Mouse (Mus musculus): Measurements from ENCODE around the gene A830031A19Rik.

A830031A19Rik gene

GRCm38 (mm10) chr11:24077795-24078705 lies 3.2 kb upstream of the A830031A19Rik start, which contains the start of gene Bcl11a:
Bcl11a (plus strand) TSS chr11:24078056.
- no peak for DNase-seq (ENCODE audit: extremely low read depth, low read depth, low spot score)

- no peak for DNase-seq (ENCODE audit: extremely low read depth, low read depth, low spot score)
Measured at GRCm38 (mm10) chr11:24076821-24077730, 2.2 kb upstream of the A830031A19Rik start.

- no peak for DNase-seq (ENCODE audit: extremely low read depth, low read depth, low spot score)
Measured at GRCm38 (mm10) chr11:24076127-24076650, 1.3 kb upstream of the A830031A19Rik start.

GRCm38 (mm10) chr11:24075486-24076126 lies 752 bp upstream of the A830031A19Rik start:
- DNase-seq (ENCODE audit: extremely low read depth, low read depth, low spot score): no peak

GRCm38 (mm10) chr11:24074021-24074591 lies 748 bp downstream of the A830031A19Rik start:
- DNase-seq (ENCODE audit: extremely low read depth, low read depth, low spot score): no peak

- no peak for DNase-seq (ENCODE audit: extremely low read depth, low read depth, low spot score)
Measured at GRCm38 (mm10) chr11:24065313-24065712, 9.5 kb downstream of the A830031A19Rik start.

GRCm38 (mm10) chr11:24064221-24064620 lies 10.6 kb downstream of the A830031A19Rik start:
- DNase-seq (ENCODE audit: extremely low read depth, low read depth, low spot score): no peak

- DNase-seq (ENCODE audit: extremely low read depth, low read depth, low spot score): no peak
Measured at GRCm38 (mm10) chr11:24062495-24063096, 12.3 kb downstream of the A830031A19Rik start.

GRCm38 (mm10) chr11:24061819-24062218 lies 13.0 kb downstream of the A830031A19Rik start:
- DNase-seq (ENCODE audit: extremely low read depth, low read depth, low spot score): no peak

GRCm38 (mm10) chr11:24060428-24060827 lies 14.4 kb downstream of the A830031A19Rik start:
- no peak for DNase-seq (ENCODE audit: extremely low read depth, low read depth, low spot score)

- no peak for DNase-seq (ENCODE audit: extremely low read depth, low read depth, low spot score)
Measured at GRCm38 (mm10) chr11:24059137-24059536, 15.7 kb downstream of the A830031A19Rik start.

GRCm38 (mm10) chr11:24052882-24053281 lies 22.0 kb downstream of the A830031A19Rik start:
- DNase-seq (ENCODE audit: extremely low read depth, low read depth, low spot score): no peak

GRCm38 (mm10) chr11:24050032-24050757 lies 24.7 kb downstream of the A830031A19Rik start:
- no peak for DNase-seq (ENCODE audit: extremely low read depth, low read depth, low spot score)

GRCm38 (mm10) chr11:24049226-24050031 lies 25.4 kb downstream of the A830031A19Rik start:
- DNase-seq (ENCODE audit: extremely low read depth, low read depth, low spot score): no peak

GRCm38 (mm10) chr11:24044025-24044424 lies 30.8 kb downstream of the A830031A19Rik start:
- DNase-seq (ENCODE audit: extremely low read depth, low read depth, low spot score): no peak

GRCm38 (mm10) chr11:24020760-24021159 lies 54.1 kb downstream of the A830031A19Rik start:
- no peak for DNase-seq (ENCODE audit: extremely low read depth, low read depth, low spot score)

- no peak for DNase-seq (ENCODE audit: extremely low read depth, low read depth, low spot score)
Measured at GRCm38 (mm10) chr11:24018783-24019182, 56.1 kb downstream of the A830031A19Rik start.

GRCm38 (mm10) chr11:24016647-24017179 lies 58.1 kb downstream of the A830031A19Rik start:
- DNase-seq (ENCODE audit: extremely low read depth, low read depth, low spot score): no peak

Measured in fat pad, adult 2 months (tissue).